Mouse (Mus musculus): ENCODE measurements around the gene Mef2a.

The Mef2a gene

DNA sequence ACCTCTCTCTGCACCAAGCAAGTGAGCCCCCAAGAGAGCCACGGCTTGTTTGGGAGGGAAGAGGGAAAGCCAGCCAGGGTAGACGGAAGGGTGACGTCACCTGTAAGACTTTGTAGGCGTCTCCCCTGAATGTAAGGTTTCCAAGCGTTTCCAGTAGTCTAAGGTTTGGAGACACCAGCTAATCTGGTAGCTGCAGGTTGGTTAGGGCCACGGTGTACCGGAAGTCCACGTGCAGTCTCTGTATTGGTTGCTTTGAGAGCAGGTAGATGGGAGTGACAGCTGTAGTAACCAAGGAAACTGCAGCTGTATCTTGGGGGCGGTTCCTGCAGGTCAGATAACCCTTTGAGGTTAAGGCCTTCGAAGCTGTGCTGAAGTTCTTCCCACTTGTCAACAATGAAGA, 166.2 kb downstream of the Mef2a start:
- no peak for DNase-seq

DNA sequence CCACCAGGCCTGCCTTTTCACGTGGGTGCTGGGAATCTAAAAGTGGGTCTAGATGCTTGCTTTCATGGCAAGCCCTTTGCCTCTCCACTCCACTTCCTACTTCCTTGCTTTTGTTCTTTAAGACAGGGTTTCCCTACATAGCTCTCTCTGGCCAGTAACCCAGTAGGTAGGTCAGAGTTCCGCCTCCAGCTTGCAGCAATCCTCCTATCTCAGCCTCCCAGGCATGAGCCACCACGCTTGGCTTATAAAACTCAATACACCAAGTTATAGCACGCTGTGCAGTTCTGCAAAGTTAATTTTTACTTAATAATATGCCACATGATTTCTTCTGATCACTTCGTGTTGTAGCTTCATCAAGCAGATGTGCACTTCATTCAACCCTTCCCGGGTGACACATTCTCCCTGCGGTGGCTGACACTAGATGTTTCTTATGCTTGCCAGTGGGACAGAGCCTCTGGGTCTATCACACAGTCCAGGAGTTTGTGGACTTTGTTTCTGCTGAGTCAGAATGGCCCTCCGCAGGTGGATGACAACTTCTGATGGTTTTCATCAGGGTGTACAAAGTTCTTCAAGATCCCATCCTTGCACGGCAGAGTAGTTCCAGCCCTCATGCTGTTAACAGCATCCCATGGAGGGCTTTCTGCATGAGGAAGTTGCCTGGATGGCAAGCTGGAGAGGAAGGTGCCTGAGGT, 166.8 kb downstream of the Mef2a start:
- DNase-seq: no peak

DNA sequence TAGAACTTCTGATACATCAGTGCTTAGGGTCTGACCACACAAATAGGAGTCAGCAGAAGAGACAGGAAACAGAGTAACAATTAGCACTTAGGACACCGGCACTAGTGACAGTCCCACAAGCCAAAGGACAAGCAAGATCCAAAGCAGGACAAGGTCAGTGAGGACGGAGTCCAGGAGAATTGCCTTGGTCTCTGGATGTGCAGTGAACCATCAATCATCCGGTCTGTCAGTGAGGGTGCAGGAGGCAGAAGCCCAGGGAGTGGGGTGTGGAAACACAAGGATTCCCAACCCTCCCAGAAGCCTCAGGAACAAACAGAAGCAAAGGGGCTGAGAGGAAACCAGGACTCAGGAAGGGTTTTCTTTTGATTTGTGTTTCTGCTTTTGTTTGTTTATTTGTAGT, 169.0 kb downstream of the Mef2a start:
- DNase-seq: no peak

DNA sequence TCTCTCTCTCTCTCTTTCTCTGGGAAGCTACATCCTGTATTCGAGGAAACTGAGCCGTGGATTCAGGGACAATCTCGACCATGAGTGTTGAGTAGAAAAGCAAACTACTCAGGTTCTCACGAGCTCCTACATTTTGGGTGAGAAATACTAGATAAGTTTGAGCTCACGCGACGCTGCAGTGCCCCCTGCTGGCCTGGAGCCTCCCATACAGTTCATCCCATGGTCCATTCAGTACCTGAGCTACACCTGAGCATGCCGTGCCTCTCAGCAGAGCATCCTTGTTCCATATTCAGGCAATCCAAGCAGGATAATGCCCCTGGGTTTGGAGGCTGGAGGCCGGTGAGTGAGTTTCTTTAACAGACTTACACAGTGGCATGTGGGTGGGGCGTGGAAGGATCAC, 173.2 kb downstream of the Mef2a start:
- DNase-seq: peak; percentile 71

DNA sequence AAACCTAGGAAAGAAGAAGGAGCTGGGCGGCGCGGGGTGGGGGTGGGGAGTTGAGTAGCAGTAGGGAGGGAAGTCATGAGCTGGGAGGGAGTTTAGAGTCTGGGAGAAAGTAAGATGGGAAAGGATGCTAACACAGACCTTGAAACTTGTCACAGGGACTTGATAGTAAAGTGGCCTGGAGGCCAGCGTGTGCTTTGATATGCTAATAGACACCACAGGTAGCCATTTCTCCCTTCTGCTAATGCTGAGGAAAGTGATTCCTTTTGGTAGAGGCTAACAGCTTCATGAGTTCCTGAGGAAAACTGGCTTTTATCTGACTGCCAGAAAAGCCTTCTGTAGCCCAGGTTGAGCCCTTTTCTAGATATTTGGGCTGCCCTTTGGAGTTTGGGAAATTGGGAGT, 188.9 kb downstream of the Mef2a start:
- DNase-seq: no peak

All from lung, postnatal 10 days (tissue).